Mouse (Mus musculus): ENCODE measurements at regions not wholly inside any gene's neighbourhood (a gene's known extent, or its start where the extent isn't known, plus 50 kb on each side); places are given as distances from the start of the nearest gene placed in this dataset.

DNA sequence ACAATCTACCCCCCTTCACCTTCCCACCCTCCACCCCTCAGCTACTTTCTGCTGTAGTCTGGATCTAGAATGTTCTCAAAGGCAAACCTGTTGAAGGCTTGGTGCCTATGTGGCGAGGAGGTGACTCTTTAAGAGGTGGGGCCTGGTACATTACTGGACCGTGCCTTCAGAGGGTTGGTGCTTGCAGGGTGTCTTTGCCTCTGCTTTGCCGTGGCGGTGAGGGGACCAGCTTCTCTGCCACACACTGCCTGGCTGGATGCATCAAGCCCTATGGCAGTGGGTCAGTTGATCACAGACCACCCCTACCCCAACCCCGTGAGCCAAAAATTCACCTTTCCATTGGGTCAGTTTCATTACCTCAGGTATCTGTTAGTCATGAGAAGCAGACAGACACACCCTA, 81.9 kb downstream of the Tmem30b start:
- Histone ChIP-seq H3K4me3 (ENCODE audit: insufficient read depth in 1 of 2, low read depth in 2 of 2, low read length in 2 of 2) (no peak overlapping the region), H3K4me2 (ENCODE audit: low read depth) (no peak overlapping the region), H3K27ac (no peak overlapping the region), H3K36me3 (replicated peaks; ENCODE audit: control insufficient read depth, insufficient read depth, low read depth) (no peaks in the 10 kb centered on the region), H3K4me1 (replicated peaks; ENCODE audit: control insufficient read depth in 2 of 2, insufficient read depth in 2 of 2, low read length in 1 of 2) (no peaks in the 10 kb centered on the region), H3K9me3 (ENCODE audit: control insufficient read depth, low read length) (no peaks in the 10 kb centered on the region), H3K27me3 (ENCODE audit: control insufficient read depth, insufficient read depth, low read length) (no peaks in the 10 kb centered on the region), H3K9ac (replicated peaks) (no peak overlapping the region)
- TF ChIP-seq EP300 (IDR thresholded peaks at IDR 0.05; ENCODE audit: low read depth) (no peak), CTCF (IDR thresholded peaks at IDR 0.05; ENCODE audit: low read depth) (no peak)
- WGBS (ENCODE audit: insufficient replicate concordance), result 65% methylated on average over 5 of the region's 5 CpGs
- DNase-seq (ENCODE audit: low read depth in 3 of 3, low spot score in 3 of 3), result no peak
- no peak for ATAC-seq (ENCODE audit: insufficient read depth)

DNA sequence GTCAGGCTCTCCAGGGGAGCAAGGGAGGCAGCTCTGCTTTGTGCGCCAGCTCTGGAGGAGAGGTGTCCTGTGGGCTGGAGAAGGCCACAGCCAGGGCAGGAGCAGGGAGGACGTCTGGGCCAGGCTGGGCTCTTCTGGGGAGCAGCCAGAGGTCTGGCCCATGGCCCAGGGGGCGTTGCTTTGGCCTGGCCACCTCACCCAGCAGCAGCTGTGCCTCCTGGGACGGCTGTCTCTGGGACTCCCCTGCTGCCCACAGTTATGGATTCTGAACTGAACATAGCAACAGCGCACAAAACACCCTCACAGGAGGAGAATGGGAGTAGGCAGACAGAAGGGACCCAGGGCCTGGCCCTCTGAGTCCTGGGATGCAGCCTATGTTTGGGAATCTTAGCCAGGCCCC, 84.1 kb downstream of the Tmem30b start:
- Histone ChIP-seq H3K9me3 (ENCODE audit: control insufficient read depth, low read length) (no peaks in the 10 kb centered on the region), H3K36me3 (replicated peaks; ENCODE audit: control insufficient read depth, insufficient read depth, low read depth) (no peaks in the 10 kb centered on the region), H3K27ac (no peak overlapping the region), H3K4me3 (ENCODE audit: insufficient read depth in 1 of 2, low read depth in 2 of 2, low read length in 2 of 2) (no peak overlapping the region), H3K27me3 (ENCODE audit: control insufficient read depth, insufficient read depth, low read length) (no peaks in the 10 kb centered on the region), H3K9ac (replicated peaks) (no peak overlapping the region), H3K4me2 (ENCODE audit: low read depth) (no peak overlapping the region), H3K4me1 (replicated peaks; ENCODE audit: control insufficient read depth in 2 of 2, insufficient read depth in 2 of 2, low read length in 1 of 2) (no peaks in the 10 kb centered on the region)
- DNase-seq (ENCODE audit: low read depth in 3 of 3, low spot score in 3 of 3) (no peak), ATAC-seq (ENCODE audit: insufficient read depth) (no peak)
- no peak for TF ChIP-seq EP300 (IDR thresholded peaks at IDR 0.05; ENCODE audit: low read depth)
- no peak for TF ChIP-seq CTCF (IDR thresholded peaks at IDR 0.05; ENCODE audit: low read depth)
- WGBS (ENCODE audit: insufficient replicate concordance), result 38% methylated on average over 5 of the region's 5 CpGs

- no peaks in the 10 kb centered on the region for H3K27me3 ChIP-seq (ENCODE audit: control insufficient read depth, insufficient read depth, low read length)
These were observed 85.9 kb downstream of the Tmem30b start for GRCm38 (mm10) chr12:73460291-73460761.

GRCm38 (mm10) chr12:73451257-73451656, 94.9 kb downstream of the Tmem30b start:
- no peak overlapping the region for H3K4me3 ChIP-seq (ENCODE audit: insufficient read depth in 1 of 2, low read depth in 2 of 2, low read length in 2 of 2)
- H3K4me1 ChIP-seq (replicated peaks; ENCODE audit: control insufficient read depth in 2 of 2, insufficient read depth in 2 of 2, low read length in 1 of 2), result no peaks in the 10 kb centered on the region
- H3K9ac ChIP-seq (replicated peaks), result no peak overlapping the region
- no peak for TF ChIP-seq EP300 (IDR thresholded peaks at IDR 0.05; ENCODE audit: low read depth)
- TF ChIP-seq CTCF (IDR thresholded peaks at IDR 0.05; ENCODE audit: low read depth), result no peak
- H3K4me2 ChIP-seq (ENCODE audit: low read depth), result no peak overlapping the region
- no peaks in the 10 kb centered on the region for H3K36me3 ChIP-seq (replicated peaks; ENCODE audit: control insufficient read depth, insufficient read depth, low read depth)
- ATAC-seq (ENCODE audit: insufficient read depth) (no peak), DNase-seq (ENCODE audit: low read depth in 3 of 3, low spot score in 3 of 3) (no peak)
- no peaks in the 10 kb centered on the region for H3K9me3 ChIP-seq (ENCODE audit: control insufficient read depth, low read length)
- H3K27ac ChIP-seq, result no peak overlapping the region
- H3K27me3 ChIP-seq (ENCODE audit: control insufficient read depth, insufficient read depth, low read length), result no peaks in the 10 kb centered on the region
- 55% methylated on average over 3 of the region's 3 CpGs for WGBS (ENCODE audit: insufficient replicate concordance)

More at GRCm38 (mm10) chr12:73460291-73460761, 85.9 kb downstream of the Tmem30b start:
- no peaks in the 10 kb centered on the region for H3K4me1 ChIP-seq (replicated peaks; ENCODE audit: control insufficient read depth in 2 of 2, insufficient read depth in 2 of 2, low read length in 1 of 2)
- no peaks in the 10 kb centered on the region for H3K9me3 ChIP-seq (ENCODE audit: control insufficient read depth, low read length)
- DNase-seq (ENCODE audit: low read depth in 3 of 3, low spot score in 3 of 3) (no peak), ATAC-seq (ENCODE audit: insufficient read depth) (no peak)
- H3K9ac ChIP-seq (replicated peaks), result no peak overlapping the region
- H3K4me2 ChIP-seq (ENCODE audit: low read depth), result no peak overlapping the region
- H3K36me3 ChIP-seq (replicated peaks; ENCODE audit: control insufficient read depth, insufficient read depth, low read depth), result no peaks in the 10 kb centered on the region
- H3K4me3 ChIP-seq (ENCODE audit: insufficient read depth in 1 of 2, low read depth in 2 of 2, low read length in 2 of 2), result no peak overlapping the region
- 34% methylated on average over 2 of the region's 2 CpGs for WGBS (ENCODE audit: insufficient replicate concordance)
- H3K27ac ChIP-seq, result no peak overlapping the region
- no peak for TF ChIP-seq EP300 (IDR thresholded peaks at IDR 0.05; ENCODE audit: low read depth)
- no peak for TF ChIP-seq CTCF (IDR thresholded peaks at IDR 0.05; ENCODE audit: low read depth)

DNA sequence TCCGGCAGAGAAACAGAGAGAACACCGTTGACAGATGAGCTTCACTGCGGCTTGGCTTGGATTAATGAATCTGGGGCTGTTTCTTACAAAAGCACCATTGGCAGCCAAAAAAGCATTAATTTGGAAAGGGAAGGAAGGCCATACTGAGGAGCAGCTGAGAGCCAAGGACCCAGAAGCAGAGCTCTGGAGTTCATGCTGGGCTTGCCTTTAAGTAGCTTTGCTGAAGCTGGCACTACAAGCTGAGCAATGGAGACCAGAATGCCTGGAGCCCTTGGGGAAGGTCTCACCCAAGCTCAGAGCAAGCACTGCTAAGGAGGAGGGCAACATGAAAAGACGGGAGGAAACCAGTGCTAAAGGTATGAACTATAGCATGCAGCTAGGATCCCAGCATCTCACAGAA, 95.7 kb downstream of the Tmem30b start:
- Histone ChIP-seq H3K9ac (replicated peaks) (no peak overlapping the region), H3K36me3 (replicated peaks; ENCODE audit: control insufficient read depth, insufficient read depth, low read depth) (no peaks in the 10 kb centered on the region)
- 62% methylated on average over 4 of the region's 4 CpGs for WGBS (ENCODE audit: insufficient replicate concordance)

More for the DNA sequence above, 95.7 kb downstream of the Tmem30b start:
- no peaks in the 10 kb centered on the region for H3K4me1 ChIP-seq (replicated peaks; ENCODE audit: control insufficient read depth in 2 of 2, insufficient read depth in 2 of 2, low read length in 1 of 2)
- ATAC-seq (ENCODE audit: insufficient read depth) (no peak), DNase-seq (ENCODE audit: low read depth in 3 of 3, low spot score in 3 of 3) (no peak)
- no peak overlapping the region for H3K4me3 ChIP-seq (ENCODE audit: insufficient read depth in 1 of 2, low read depth in 2 of 2, low read length in 2 of 2)
- no peak overlapping the region for H3K4me2 ChIP-seq (ENCODE audit: low read depth)
- TF ChIP-seq CTCF (IDR thresholded peaks at IDR 0.05; ENCODE audit: low read depth) (no peak), EP300 (IDR thresholded peaks at IDR 0.05; ENCODE audit: low read depth) (no peak)
- H3K9me3 ChIP-seq (ENCODE audit: control insufficient read depth, low read length), result no peaks in the 10 kb centered on the region
- no peaks in the 10 kb centered on the region for H3K27me3 ChIP-seq (ENCODE audit: control insufficient read depth, insufficient read depth, low read length)
- no peak overlapping the region for H3K27ac ChIP-seq
